Mouse (Mus musculus): ENCODE measurements around the gene Fstl3. TPM values are rescaled to one million over a fixed set of nuclear protein-coding genes. Genes with fewer than 3 reads are reported as not detected.
"Not testable (repeated sequence)": the region's sequence is repeated elsewhere in the genome, so short reads cannot be mapped to it uniquely, and the experiment has no call there.

Gene Fstl3
- 10 to 100 TPM in 2 of 4 experiments, 1 to 10 TPM in 2; 8.8 to 55.0 (median 26.2) TPM for total RNA-seq (2022)

DNA sequence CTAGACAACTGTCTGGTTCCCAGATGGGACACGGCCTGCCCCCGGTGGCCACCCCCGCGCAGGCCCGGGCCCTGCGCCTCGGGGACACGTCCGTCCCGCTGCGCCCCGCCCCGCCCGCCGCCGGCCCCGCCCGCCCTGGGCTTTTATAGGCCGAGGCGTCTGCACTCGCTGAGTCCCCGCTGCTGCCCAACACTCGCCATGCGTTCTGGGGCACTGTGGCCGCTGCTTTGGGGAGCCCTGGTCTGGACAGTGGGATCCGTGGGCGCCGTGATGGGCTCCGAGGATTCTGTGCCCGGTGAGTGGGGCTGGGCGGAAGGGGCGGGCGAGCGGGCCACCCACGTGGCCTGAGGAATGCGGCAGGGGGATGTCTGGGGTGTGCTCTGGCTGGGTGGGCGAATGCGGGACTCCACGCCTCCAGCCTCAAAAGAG, at the start of gene Fstl3:
Gene Fstl3 (plus strand): TSS at position 170 of the 429 bp plus-strand sequence.
- no peak for DNase-seq

GRCm38 (mm10) chr10:79728323-79729249, 48.5 kb upstream of the Fstl3 start:
- DNase-seq: no peak

DNA sequence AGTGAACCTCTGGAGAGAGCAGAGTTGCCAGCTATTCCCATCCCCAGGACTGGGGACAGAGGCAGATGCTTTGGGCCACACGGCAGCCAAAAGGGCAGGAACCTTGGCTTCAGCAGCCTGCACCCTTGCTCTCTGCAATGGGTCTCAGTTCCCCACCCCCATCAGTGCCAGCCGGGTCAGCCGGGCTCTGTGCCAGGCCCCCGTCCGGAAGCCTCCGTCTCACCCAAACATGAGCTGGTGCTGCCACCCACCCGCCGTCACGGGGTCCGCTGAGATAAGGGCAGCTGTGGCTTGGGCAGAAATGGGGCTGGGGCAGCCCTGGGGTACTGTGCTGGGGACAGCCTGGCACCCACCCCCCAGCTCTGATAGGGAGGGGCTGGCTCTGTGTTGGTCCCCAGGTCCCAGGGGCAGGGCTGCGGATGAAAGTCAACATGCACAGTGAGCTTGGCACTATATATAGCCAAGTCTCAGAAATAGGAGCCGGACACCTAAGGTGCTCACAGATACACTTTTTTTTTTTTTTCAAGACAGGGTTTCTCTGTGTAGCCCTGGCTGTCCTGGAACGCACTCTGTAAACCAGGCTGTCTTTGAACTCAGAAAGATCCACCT, 47.6 kb upstream of the Fstl3 start:
- no peak for DNase-seq

DNA sequence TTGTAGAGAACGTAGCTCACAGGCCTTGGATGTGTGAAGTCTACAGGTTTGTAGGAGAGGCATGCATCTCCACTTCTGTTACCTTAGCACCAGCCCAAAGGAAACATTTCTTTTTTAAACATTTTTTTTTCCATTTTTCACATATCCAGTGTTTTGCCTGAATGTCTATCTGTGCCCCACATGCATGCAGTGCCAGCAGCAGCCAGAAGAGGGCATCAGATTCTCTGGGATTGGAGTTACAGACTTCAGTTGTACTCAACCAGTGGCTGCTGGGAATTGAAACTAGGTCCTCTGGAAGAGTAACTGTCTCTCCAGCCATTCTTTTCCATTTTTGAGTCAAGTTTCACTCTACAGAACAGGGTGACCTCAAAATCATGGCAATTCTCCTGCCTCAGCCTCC, 44.6 kb upstream of the Fstl3 start:
- DNase-seq: no peak

DNA sequence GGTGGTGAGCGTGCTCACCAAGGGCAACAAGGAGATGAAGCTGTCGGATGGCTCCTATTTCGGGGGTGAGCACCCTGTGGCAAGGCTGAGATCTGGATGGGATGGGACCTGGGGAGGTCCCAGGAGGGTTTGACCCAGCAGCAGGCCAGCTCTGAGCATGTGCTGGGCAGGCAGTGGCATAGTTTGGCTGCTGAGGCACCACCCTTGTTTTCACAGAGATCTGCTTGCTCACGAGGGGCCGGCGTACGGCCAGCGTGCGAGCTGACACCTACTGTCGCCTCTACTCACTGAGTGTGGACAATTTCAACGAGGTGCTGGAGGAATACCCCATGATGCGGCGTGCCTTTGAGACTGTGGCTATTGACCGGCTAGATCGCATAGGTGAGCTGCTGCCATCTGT, 43.2 kb upstream of the Fstl3 start:
- no peak for DNase-seq

GRCm38 (mm10) chr10:79735361-79735760, 41.7 kb upstream of the Fstl3 start:
- DNase-seq: no peak

GRCm38 (mm10) chr10:79736706-79737105, 40.4 kb upstream of the Fstl3 start:
- DNase-seq: no peak

DNA sequence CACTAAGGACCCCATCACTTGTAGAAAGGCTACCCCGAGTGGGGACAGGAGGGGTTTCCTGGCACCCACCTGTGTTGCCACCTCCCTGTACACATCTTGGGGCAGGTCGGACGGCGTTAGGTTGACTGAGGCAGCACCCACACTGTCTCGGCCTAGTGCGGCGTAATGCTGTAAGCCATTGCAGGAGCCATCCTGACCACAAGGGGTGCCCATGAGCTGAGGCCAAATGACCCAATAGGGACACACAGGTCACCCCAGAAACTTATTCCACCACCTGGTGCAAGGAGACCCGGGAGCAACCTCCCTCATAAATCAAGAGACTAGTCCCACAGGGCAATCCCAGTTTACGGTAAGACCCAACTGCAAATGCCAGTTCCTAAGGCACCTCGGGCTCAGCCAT, 38.8 kb upstream of the Fstl3 start:
- no peak for DNase-seq

DNA sequence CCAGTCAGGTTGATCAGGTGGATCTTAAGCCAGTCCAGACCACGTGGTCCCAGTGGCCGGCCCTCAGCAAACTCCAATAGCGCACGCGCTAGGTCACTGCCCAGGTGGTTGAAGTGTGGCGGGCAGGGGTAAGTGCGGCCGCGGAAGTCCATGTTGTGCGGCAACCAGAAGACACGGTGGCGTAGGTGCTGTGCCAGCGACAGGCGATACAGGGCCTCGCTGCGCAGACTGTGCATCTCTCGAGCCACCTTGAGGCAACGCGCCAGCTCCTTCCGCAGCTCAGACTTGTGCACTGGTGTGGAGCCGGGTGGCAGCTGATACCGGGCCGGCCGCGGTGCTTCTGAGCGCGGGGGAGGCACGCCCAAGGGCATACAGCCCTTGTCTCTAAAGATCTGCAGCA, 37.8 kb upstream of the Fstl3 start:
- no peak for DNase-seq

DNA sequence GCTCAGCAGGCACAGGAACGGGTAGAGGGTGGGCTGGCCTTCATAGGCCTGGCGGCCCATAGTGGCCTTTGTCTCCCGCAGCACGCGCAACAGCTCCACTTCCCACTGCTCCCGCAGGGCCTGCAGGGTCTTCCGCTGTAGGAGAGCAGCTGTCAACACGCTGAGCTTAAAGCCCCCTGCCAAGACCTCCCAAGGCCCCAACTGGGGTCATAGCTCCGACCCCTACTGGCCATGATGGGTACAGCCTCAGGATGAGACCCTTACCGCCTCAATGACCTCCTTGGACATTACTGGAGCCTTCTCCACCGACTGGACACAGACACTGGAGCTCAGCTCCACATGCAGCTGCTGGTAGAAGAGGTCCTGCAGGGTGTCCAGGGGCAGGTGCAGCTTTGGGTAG, 36.2 kb upstream of the Fstl3 start:
- no peak for DNase-seq

DNA sequence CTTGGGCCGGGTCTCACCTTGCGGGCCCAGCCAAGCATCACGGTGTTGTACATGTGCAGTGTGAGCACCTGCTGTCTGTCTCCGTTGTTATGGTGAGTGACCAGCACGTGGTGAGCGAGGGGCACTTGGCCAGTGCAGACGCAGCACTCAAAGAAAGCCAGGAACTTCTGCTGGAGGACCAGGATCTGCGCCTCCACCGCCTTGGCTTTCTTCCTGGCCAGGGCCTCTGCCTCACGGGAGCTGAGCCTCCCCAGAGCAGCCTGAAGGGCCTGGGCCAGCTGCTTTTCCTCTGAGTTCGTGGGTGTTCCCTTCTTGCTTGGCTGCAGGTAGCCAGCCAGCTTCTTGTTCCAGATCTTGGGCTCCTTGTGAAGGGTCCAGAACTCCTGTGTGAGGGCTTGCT, 33.9 kb upstream of the Fstl3 start:
- DNase-seq: no peak

DNA sequence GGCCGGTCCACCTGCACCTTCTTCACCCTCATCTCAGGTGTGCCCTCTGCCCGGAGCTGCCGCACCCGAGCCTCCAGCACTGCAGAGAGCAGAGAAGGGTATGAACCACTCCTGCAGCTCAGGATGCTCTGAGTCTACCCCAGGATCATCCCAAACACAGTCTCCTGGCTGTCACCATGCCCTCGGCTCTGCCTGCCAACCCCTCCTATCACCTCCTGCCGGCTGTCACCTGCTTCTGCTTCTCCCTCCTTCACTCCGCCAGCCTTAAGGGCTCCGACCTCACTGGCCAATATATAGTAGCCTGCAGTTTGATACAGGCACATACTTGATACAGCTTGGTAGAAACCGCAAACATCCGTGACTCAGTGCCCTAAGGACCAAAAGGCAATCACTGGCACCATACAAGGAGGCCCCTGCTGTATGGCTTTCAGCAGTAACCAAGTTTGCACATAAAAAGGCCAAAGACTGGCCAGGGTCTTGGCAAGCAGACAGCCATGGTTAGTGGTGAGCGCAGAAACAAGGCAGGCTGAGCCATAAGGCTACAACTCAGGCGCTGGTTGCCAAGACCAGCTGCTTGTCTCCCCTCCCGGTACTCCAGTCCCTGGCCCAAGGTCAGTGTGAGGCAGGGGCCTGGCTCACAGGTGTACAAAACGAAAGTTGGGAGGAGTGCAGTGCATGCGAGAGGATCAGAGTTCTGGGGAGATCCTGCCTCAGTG, 33.3 kb upstream of the Fstl3 start:
- no peak for DNase-seq

DNA sequence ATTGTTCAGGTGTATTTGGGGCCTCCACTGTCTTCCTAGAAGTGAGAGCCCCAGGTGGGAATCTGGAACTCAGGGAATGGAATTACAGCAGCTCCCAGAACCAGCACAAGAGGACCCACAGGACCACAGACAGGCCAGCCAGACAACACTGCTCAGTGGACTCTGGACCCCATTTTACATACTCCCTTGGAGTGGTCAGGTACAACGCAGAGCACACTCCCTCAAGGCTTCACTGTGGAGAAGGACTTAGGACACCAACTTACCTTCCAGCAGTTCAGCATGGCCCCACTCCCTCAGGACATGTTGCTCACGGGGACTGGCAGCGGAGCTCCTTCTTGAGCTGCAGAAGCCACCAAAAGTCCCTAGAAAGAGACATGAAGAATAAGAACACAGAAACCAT, 31.7 kb upstream of the Fstl3 start:
- no peak for DNase-seq

DNA sequence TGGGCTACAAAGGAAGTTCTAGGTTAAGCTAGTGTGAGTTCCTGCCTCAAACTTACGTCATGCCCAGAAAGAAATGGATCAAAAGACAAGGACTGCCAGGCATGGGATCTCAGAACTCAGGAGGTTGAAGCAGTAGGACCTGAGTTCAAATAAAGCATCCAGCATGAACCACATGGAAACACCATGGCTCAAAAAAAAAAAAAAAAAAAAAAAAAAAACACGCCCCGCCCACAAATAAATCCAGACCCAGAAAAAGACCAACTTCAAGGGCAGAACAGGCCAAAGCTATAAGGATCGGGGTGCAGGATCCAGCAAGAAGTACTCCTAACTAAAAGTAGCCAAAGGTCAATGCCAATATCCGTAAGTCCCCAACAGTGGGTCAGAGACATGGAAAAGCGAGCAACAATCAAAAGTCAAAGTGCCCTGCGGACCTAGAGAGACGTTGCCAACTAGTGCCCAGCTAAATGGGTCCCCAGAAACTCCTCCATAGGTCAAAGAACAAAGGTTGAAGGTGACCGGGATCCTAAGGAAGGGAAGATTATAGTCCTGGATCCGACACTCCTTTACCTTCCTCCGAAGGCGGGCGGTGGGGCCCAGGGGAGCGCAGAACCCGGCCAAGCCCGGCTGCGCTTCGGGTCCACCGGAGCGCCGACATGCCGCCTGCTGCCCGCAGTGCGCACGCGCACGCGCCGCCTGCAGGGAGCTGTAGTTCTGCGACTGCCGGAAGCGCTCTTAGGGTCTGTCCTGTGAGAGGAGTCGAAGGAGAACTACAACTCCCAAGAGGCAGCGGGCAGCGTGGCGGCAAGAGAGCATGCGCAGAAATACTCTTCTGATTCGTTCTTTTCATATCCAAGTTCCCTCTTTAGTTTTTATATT, 30.9 kb upstream of the Fstl3 start, which contains the start of gene Polrmt:
Gene Polrmt (minus strand): TSS at position 684 of the 876 bp plus-strand sequence.
- peak; percentile 97 for DNase-seq

GRCm38 (mm10) chr10:79746774-79747151, 30.3 kb upstream of the Fstl3 start:
- no peak for DNase-seq

DNA sequence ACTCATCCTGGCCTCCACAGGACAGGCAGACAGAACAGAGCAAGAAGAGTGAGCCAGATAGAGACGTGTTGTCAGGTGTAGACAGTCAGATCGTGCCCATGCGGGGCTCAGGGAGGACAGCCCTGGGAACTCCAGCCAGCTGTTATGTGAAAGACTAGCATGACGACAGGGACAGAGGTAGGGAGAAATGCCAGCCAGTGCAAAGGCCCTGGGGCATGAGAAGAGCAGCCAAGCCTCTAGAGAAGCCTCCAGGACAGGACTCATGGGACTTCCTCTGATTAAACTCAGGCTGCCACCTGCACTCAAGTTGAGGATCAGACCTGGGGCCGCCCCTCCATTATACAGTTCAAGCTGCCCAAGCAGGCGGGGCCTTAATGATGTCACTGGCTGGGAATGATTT, 28.6 kb upstream of the Fstl3 start:
- no peak for DNase-seq

- peak; percentile 71 for DNase-seq
Measured at GRCm38 (mm10) chr10:79754856-79755516, 22.1 kb upstream of the Fstl3 start, which contains the start of gene Fgf22. Gene Fgf22, plus strand, starts transcription at chr10:79755076.

DNA sequence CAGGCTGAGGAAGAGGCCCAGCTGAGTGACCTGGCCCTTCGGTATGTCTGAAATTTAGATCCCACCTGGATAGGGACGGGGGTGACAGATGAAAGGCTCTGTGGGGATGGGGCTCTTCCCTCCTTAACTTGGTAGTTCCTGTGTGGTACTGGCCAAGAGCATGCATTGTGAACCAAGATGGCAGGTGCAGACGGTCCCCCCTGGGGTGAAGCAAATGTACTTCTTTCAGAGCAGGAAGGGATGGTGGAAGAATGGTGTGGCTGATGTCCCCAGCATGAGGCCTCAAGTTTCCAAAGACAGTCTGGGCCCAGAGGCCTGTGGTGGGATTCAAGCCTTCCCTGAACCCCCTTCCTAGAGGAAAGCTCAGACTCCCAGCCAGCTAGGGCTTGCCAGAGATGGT, 21.2 kb upstream of the Fstl3 start:
- DNase-seq: no peak

GRCm38 (mm10) chr10:79756660-79757059, 20.4 kb upstream of the Fstl3 start:
- DNase-seq: no peak

DNA sequence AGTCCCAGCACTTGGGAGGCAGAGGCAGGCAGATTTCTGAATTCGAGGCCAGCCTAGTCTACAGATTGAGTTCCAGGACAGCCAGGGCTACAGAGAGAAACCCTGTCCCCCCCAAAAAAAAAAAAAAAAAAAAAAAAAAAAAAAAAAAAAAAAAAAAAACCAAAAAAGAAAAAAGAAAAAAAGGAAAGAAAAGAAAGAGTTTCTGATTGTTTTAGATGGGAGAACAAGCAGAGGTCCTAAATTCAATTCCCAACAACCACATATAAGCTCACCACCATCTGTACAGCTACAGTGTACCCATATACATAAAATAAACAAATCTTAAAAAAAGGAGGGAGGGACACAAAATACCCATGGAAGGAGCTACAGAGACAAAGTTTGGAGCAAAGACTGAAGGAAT, 17.4 kb upstream of the Fstl3 start:
- DNase-seq: not testable (repeated sequence)

DNA sequence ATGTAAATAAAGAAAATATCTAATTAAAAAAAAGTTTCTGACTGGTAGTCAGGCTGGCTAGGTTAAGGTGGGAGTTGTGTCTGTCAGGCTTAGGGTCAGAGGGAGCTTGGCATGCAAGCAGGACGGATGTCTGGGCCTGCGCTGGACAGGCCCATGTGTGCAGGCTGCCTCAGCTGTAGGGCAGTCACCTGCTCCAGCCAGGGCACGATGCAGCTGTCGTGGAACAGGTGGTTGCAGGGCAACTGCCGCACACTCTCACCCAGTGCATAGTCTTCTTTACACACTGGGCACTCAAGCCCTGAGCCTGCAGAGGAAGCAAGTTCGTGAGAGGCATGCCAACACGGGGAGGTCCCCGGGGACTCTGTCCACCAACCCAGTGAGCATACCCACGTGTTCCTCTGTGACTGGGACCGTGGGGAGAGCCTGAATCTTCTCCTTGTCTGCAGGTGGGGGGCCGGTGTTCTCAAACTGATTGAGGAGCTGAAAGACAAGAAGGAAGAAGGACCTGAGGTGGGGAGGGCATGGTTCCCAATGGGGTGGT, 16.4 kb upstream of the Fstl3 start:
- DNase-seq: no peak

Data from adrenal gland, adult 8-10 months (tissue).